Mouse (Mus musculus): ENCODE results near the gene Cdkal1.
A peak's percentile ranks its signal among the peaks of the same experiment; 100 is the strongest.

The Cdkal1 gene

GRCm38 (mm10) chr13:29810780-29811179 lies 44.7 kb downstream of the Cdkal1 start:
- no peak for DNase-seq (ENCODE audit: low spot score in 2 of 2)

DNA sequence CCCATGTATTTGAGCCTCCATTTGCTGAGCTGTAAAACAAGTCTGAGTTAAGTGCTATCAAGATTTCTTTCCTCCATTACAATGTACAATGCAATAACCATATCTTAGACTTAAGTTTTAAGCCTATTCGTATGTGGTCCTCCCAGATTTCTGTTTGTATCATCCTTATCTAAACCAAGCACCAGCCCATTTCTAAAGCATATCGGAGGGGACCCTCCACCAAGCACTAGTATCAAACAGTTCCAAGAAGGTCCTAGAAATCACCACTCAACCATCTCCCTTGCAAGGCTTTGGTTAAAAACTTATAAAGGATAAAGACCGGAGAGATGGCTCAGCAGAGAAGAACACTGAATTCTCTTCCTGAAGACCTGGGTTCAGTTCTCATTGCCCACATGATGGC lies 47.1 kb downstream of the Cdkal1 start:
- DNase-seq (ENCODE audit: low spot score in 2 of 2) = no peak

- DNase-seq (ENCODE audit: low spot score in 2 of 2) = no peak
These were observed 47.5 kb downstream of the Cdkal1 start for GRCm38 (mm10) chr13:29807930-29808329.

GRCm38 (mm10) chr13:29806871-29807270 lies 48.6 kb downstream of the Cdkal1 start:
- no peak for DNase-seq (ENCODE audit: low spot score in 2 of 2)

GRCm38 (mm10) chr13:29805296-29805695 lies 50.2 kb downstream of the Cdkal1 start:
- DNase-seq (ENCODE audit: low spot score in 2 of 2) = no peak

- DNase-seq (ENCODE audit: low spot score in 2 of 2) = no peak
These were observed 51.4 kb downstream of the Cdkal1 start for GRCm38 (mm10) chr13:29804034-29804433.

DNA sequence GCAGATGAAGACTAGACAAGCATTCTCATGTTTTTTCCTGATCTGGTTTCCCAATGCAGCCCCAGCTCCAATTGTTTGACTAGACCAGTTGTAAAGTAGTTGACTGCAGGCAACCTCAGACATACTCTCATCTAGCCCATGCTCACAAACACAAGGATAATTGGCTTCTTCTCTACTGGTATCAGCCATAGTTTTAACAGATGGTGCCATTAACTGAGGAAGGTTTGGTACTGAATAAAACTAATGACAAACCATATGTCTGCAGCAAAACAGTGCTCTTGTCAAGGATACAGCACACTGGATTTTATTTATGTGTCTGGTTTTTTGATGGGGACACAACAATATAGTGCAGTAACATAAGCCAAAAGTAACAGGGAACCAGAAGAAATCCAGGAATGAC lies 52.8 kb downstream of the Cdkal1 start:
- DNase-seq (ENCODE audit: low spot score in 2 of 2) = no peak

GRCm38 (mm10) chr13:29800078-29800477 lies 55.4 kb downstream of the Cdkal1 start:
- DNase-seq (ENCODE audit: low spot score in 2 of 2) = no peak

- DNase-seq (ENCODE audit: low spot score in 2 of 2) = no peak
These were observed 63.4 kb downstream of the Cdkal1 start for GRCm38 (mm10) chr13:29792112-29792511.

- no peak for DNase-seq (ENCODE audit: low spot score in 2 of 2)
These were observed 64.0 kb downstream of the Cdkal1 start for GRCm38 (mm10) chr13:29791439-29791838.

- DNase-seq (ENCODE audit: low spot score in 2 of 2) = no peak
These were observed 68.5 kb downstream of the Cdkal1 start for GRCm38 (mm10) chr13:29786984-29787383.

DNA sequence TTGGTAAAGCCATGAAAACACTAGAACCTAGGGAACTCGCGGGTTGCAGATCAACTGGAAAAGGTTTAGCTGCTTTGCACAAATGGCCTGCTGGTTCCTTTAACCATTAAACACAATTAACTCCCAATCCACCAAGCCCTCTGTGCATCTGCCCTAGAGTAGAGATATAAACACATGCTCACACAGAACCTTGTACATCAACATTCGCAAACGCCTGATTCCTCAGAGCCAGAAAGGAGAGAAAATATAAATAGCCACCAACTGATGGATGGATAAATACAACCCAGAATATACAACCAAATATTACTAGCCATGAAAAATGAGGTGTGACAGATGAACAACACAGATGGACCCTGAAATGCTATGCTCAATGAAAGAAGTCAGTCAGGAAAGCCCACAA lies 70.6 kb downstream of the Cdkal1 start:
- DNase-seq (ENCODE audit: low spot score in 2 of 2) = no peak

- no peak for DNase-seq (ENCODE audit: low spot score in 2 of 2)
These were observed 74.1 kb downstream of the Cdkal1 start for GRCm38 (mm10) chr13:29781332-29781731.

DNA sequence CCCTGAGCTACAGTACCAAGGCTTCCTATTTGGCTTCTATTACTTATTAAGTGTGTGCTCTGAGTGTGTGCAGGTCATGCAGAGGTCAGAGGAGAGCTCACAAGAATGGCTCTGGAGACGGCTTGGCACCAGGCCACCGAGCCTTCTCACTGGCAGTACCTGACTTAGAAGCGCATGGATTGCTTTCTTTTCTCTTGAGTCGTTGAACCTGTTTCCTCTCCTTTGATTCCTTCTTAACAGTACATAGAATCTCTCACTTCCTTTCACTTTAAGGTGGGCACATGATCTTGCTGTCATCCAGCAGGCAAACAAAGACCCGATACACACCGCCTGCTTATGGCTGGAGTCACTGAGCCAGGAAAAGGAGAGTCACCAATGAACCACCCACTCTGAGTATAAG lies 74.8 kb downstream of the Cdkal1 start:
- no peak for DNase-seq (ENCODE audit: low spot score in 2 of 2)

DNA sequence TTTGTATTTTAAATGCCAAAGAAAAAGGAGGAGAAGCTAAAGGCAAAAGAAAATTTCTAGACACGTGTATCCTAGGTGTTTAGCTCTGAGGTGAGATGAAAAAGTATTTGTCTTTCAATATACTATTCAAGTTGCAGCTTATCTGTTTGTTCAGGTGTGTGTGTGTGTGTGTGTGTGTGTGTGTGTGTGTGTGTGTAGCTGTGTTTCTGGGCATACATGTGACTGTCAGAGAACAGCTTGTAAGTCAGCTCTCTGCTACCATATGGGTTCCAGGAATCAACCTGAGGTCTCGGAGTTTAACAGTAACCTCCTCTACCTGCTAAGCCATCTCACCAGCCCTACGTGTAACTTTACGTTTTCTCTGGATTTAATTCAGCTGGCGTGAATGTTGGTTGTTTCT lies 76.0 kb downstream of the Cdkal1 start:
- DNase-seq (ENCODE audit: low spot score in 2 of 2) = no peak

GRCm38 (mm10) chr13:29779116-29779515 lies 76.4 kb downstream of the Cdkal1 start:
- DNase-seq (ENCODE audit: low spot score in 2 of 2) = no peak

DNA sequence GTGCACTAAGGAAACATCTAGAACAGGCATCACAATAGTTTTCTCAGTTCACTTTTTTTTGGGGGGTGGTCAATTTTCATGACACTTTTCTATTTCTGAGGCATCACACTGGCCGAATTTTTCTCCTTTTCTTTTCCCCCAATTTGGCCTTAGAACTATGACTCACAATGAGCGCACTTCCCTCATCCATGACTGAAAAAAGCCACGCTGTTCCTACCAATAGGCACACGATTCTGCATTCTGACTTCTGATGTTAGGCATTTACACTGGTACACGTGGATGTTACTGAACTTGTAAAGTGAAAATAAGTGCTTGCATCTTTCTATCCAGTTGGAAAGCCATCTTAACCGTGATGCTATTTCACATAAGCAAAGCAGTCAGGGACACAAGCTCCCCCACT lies 77.3 kb downstream of the Cdkal1 start:
- no peak for DNase-seq (ENCODE audit: low spot score in 2 of 2)

GRCm38 (mm10) chr13:29777225-29777624 lies 78.2 kb downstream of the Cdkal1 start:
- DNase-seq (ENCODE audit: low spot score in 2 of 2) = no peak

GRCm38 (mm10) chr13:29775603-29776230 lies 79.8 kb downstream of the Cdkal1 start:
- no peak for DNase-seq (ENCODE audit: low spot score in 2 of 2)

DNA sequence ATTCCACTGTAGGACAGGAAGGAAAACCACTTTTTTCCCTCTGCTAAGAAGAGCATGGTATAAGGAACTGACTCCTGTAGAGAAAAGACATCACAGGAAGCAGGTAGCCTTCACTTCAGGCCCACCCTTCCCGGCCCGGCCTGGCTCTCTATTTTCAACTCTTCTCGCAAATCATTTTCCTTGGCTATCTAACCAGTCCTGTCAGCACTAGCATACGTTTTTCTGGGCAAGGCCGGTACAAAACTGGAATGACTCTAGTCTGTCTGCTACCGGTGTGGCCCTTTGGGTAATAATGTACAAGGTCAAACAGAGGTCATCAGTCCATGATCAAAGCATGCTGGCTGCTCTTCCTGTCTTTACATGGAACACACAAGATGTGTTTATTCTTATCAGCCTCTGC lies 81.9 kb downstream of the Cdkal1 start:
- no peak for DNase-seq (ENCODE audit: low spot score in 2 of 2)

DNA sequence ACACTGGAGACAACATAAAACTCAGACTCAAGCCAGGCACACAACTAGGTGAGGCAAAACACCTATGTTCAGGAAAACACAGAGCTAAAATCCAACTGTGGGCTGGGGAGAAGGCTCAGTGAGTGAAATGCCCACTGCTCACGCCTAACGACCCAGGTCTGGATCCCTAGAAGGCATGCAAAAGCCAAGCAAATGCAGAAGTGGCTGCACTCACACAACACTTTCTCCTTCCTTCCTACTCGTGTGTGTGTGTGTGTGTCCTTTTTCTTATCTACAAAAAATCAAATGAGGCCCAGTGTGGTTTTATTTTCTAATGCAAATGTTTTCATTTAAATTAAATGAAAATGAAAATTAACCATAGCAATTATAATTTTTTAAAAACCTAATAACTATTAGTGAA lies 82.5 kb downstream of the Cdkal1 start:
- DNase-seq (ENCODE audit: low spot score in 2 of 2) = no peak

DNA sequence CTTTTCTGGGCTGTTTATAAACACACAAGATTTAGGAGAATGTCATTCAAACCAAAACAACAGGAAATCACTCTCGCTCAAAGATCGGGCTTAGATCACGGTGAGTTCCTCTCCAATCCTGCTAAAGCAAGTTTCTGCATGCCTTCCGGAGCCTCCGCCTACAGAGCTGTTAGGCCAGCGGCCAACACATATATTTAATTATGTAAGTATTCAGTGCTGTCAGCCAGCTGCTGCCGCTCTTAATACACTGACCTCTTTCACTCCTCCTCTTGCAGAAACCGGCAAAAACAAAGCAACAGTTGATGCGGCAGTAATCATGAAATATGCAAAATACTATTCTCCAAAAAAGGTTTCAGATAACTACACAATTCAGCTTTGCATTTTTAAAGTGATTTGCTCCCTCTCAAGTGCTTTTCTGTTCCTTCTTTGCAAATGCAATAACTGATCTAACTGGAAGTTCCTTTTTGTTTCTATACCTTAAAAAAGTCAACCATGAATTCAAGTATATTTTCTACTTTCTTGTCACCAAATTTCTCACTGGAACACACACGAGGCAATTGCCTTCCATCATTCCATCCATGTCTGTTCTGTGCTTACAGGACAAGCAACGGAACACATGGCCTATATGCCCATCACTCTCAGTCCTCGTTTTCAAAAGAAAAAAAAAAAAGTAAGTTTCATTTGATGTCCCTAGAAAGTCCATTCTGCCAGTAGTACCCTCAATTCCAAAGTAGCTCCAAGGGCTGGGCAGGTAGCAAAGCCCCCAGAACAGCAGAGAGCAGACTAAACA lies 85.6 kb downstream of the Cdkal1 start:
- peak in 1 of 2 experiments; percentile 18 for DNase-seq (ENCODE audit: low spot score in 2 of 2)

DNA sequence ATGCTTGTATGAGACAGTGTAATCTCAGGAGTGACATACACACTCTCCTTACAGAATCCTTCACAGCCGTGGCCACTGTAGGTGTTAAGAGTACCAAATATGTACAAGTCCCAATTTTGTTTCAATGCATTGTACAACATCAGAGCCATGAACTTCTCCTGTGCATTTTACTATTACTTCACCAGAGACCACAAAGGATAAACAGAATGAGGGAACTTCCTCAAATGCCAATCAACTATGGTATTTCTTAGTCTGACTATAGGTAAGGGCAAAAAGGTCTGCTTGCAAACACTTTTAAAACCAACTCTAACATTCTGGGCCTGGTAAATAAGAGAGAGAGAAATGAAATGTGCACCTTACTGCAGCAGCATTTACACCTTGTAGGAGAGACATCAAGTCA lies 87.4 kb downstream of the Cdkal1 start:
- no peak for DNase-seq (ENCODE audit: low spot score in 2 of 2)

DNA sequence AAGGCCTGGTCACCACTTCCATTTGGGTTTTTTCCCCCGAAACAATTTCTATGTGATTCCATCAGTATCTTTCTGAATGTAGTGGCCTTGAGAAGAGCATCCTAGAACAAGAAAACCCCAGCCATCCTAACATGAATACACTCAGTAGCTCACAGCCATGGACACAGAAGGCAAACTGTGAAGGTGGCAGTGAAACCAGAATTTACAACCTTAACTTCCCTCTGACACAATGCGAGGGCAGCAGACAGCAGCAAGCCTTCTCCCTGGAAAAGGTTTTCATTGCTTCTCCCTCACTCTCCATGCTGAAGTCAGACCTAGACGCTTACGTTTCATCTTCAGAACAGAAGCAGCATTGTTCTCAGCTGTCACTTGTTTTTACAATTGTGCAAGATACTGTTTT lies 87.9 kb downstream of the Cdkal1 start:
- no peak for DNase-seq (ENCODE audit: low spot score in 2 of 2)

All from frontal cortex, postnatal 14 days (tissue).